Mouse (Mus musculus) midbrain, embryonic 15.5 days (tissue): ENCODE results near the gene Gm8369. TPM values are rescaled to one million over a fixed set of nuclear protein-coding genes. Genes with fewer than 3 reads are reported as not detected.
"Not testable (repeated sequence)": the region's sequence is repeated elsewhere in the genome, so short reads cannot be mapped to it uniquely, and the experiment has no call there.

ENCODE experiments used
- ATAC-seq: fragments of 200-750 bp; cut with Nextera tagmentation; replicated peaks from 2 replicates; pipeline ENCODE4 v1.8.0; 2017; ENCODE audit warnings: moderate TSS enrichment
- H3K27ac ChIP-seq: fragments of 300-500 bp; sonication (generic); 2 replicates; pipeline ENCODE4 v1.5.1; 2015; ENCODE audit warnings: mild to moderate bottlenecking, inconsistent platforms
- H3K27me3 ChIP-seq: fragments of 300-500 bp; sonication (generic); replicated peaks from 2 replicates; pipeline ENCODE4 v1.6.1; 2015; ENCODE audit warnings: inconsistent platforms
- H3K36me3 ChIP-seq: fragments of 300-500 bp; sonication (generic); replicated peaks from 2 replicates; pipeline ENCODE4 v1.6.1; 2015; ENCODE audit warnings: inconsistent platforms
- H3K4me1 ChIP-seq: fragments of 300-500 bp; sonication (generic); 2 replicates; pipeline ENCODE4 v1.6.1; 2015; ENCODE audit warnings: inconsistent platforms
- H3K4me2 ChIP-seq: fragments of 300-500 bp; sonication (generic); 2 replicates; pipeline ENCODE4 v1.6.1; 2015; ENCODE audit warnings: inconsistent platforms, mild to moderate bottlenecking, moderate library complexity
- H3K4me3 ChIP-seq: fragments of 300-500 bp; sonication (generic); 2 replicates; pipeline ENCODE4 v1.5.1; 2015; ENCODE audit warnings: mild to moderate bottlenecking, inconsistent platforms
- H3K9ac ChIP-seq: fragments of 300-500 bp; sonication (generic); 2 replicates; pipeline ENCODE4 v1.6.1; 2015; ENCODE audit warnings: mild to moderate bottlenecking, inconsistent platforms
- H3K9me3 ChIP-seq: fragments of 300-500 bp; sonication (generic); 2 replicates; pipeline ENCODE4 v1.6.1; 2016; ENCODE audit warnings: inconsistent platforms
- WGBS: fragments of 180-500 bp; shearing (Covaris S2); methylation state at CpG from one replicate; pipeline ENCODE4 v1.1.7; 2015; ENCODE audit warnings: mixed read lengths; 5-methylcytosine and 5-hydroxymethylcytosine counted together
- polyA plus RNA-seq: library from polyadenylated mRNA; unstranded; fragments of >200 nt; fragmentation: Nextera tagmentation; extraction: Ambion mirVana; gene quantifications from 2 replicates; pipeline ENCODE4 v1.2.1, GENCODE M21; 2015

The Gm8369 gene
- polyA plus RNA-seq, 1 experiment from 2014 or later: not detected

DNA sequence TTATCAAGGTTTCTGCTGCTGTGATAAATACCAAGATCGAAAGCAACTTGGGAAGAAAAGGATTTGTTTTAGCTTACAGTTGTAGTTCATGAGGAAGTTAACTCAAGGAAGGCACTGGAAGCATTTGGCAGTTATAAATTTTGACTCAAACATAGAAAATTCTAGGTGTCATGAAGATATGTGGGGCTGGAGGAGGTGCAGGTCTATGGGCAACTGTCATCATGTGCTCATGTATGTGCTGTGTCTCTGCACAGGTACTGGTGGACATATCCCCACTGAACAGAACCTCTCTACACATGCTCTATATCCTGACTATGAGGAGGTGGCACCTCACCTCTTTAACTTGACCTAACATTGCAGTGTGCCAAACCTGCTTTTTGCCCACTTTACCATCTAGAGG, 861 bp downstream of the Gm8369 start:
- Histone ChIP-seq H3K4me1 (no peaks in the 10 kb centered on the region), H3K4me2 (no peak overlapping the region), H3K36me3 (no peaks in the 10 kb centered on the region), H3K9ac (no peak overlapping the region), H3K27ac (no peak overlapping the region), H3K27me3 (no peaks in the 10 kb centered on the region), H3K4me3 (no peak overlapping the region), H3K9me3 (no peaks in the 10 kb centered on the region)
- no peak for ATAC-seq
- 83% methylated on average over 1 of the region's 1 CpGs for WGBS

DNA sequence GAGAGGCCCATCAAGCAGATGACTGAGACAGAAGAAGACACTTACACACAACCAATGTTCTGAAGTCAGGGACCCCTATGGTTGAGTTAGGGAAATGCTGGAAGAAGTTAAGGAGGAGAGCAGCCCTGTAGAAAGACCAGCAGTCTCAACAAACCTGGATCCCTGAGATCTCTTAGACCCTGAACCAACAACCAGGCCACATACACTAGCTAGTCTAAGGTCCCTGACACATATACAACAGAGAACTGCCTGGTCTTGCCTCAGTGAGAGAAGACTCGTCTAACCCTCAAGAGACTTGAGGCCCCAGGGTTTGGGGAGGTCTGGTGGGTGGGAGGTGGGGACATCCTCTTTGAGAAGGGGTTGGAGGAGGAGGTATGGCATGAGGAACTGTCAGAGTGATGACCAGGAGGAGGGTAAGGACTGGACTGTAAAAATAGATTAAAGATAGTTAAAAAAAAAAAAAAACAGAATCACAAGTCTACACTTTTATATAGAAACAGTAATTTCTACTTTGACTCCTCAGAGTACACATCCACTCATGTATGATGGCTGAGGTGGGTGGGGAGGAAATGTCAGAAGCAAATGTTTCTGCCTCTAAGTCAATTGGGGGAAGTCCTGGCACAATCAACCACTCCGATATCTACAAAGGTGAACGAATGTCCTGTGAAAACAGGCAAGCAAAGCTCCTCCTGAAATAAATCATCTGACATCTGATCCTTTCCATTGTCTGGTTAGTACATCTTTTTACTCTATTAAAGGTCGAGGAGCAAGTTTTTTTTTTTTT, 5.9 kb downstream of the Gm8369 start:
- H3K4me3 ChIP-seq: no peak overlapping the region
- H3K4me2 ChIP-seq: no peak overlapping the region
- H3K27me3 ChIP-seq: no peaks in the 10 kb centered on the region
- no peaks in the 10 kb centered on the region for H3K36me3 ChIP-seq
- ATAC-seq: no peak
- no peak overlapping the region for H3K27ac ChIP-seq
- H3K4me1 ChIP-seq: no peaks in the 10 kb centered on the region
- no peak overlapping the region for H3K9ac ChIP-seq
- 74% methylated on average over 4 of the region's 4 CpGs for WGBS
- H3K9me3 ChIP-seq: no peaks in the 10 kb centered on the region

GRCm38 (mm10) chr19:11492671-11493070, 6.9 kb downstream of the Gm8369 start:
- ATAC-seq: no peak
- H3K27me3 ChIP-seq: no peaks in the 10 kb centered on the region
- H3K4me2 ChIP-seq: no peak overlapping the region
- no peak overlapping the region for H3K27ac ChIP-seq
- H3K9me3 ChIP-seq: no peaks in the 10 kb centered on the region
- no peak overlapping the region for H3K9ac ChIP-seq
- 84% methylated on average over 1 of the region's 1 CpGs for WGBS
- H3K4me3 ChIP-seq: no peak overlapping the region
- H3K36me3 ChIP-seq: no peaks in the 10 kb centered on the region
- H3K4me1 ChIP-seq: no peaks in the 10 kb centered on the region

DNA sequence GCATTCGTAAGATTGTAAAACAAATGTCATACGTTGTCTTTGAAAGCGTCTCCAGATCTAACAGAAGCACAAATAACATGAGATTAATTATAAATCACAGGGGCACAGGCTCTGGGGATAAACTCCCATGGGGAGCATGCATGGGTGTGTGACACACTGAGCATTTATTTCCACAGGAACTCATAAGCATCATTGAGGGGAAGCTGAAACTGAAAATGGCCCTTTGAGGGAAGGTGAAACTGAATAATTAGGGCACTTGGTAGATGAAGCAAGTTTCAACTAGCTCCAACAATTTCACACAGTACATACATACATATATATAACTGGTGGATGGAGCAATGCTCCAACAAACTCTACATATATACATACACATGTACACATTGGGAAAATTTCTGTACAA, 8.8 kb downstream of the Gm8369 start:
- H3K9ac ChIP-seq: no peak overlapping the region
- H3K27me3 ChIP-seq: no peaks in the 10 kb centered on the region
- no peak overlapping the region for H3K4me2 ChIP-seq
- 81% methylated on average over 3 of the region's 3 CpGs for WGBS
- H3K4me1 ChIP-seq: no peaks in the 10 kb centered on the region
- H3K9me3 ChIP-seq: no peaks in the 10 kb centered on the region
- H3K4me3 ChIP-seq: no peak overlapping the region
- no peaks in the 10 kb centered on the region for H3K36me3 ChIP-seq
- ATAC-seq: no peak
- no peak overlapping the region for H3K27ac ChIP-seq

GRCm38 (mm10) chr19:11496361-11496760, 10.6 kb downstream of the Gm8369 start:
- 86% methylated on average over 6 of the region's 6 CpGs for WGBS
- no peak overlapping the region for H3K4me3 ChIP-seq
- no peaks in the 10 kb centered on the region for H3K27me3 ChIP-seq
- no peak overlapping the region for H3K4me2 ChIP-seq
- H3K4me1 ChIP-seq: no peaks in the 10 kb centered on the region
- H3K27ac ChIP-seq: no peak overlapping the region
- no peak for ATAC-seq
- H3K9ac ChIP-seq: no peak overlapping the region
- no peaks in the 10 kb centered on the region for H3K9me3 ChIP-seq
- H3K36me3 ChIP-seq: no peaks in the 10 kb centered on the region

DNA sequence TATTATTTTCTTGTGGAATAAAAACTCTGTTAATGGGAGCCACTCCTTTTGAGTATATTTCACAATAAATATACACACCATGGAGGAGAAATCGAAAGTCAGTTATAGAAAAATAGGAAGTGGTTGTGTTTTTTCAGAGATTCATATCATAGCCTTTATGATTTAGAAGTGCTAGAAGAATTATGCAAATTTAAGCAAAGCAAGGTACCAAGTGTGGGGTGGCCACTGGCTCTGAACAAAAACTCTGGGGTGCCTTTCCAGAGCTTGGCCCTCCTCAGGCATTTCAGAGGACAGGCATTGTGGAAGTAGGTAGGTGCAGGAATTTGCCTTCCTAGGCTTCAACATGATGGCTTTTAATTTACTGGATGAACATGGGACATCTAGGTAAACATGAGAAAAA, 11.6 kb downstream of the Gm8369 start:
- not testable (repeated sequence) for ATAC-seq, H3K4me2 ChIP-seq, H3K9ac ChIP-seq, H3K4me1 ChIP-seq, H3K9me3 ChIP-seq, H3K27ac ChIP-seq, H3K27me3 ChIP-seq, H3K36me3 ChIP-seq, H3K4me3 ChIP-seq
- WGBS: 83% methylated on average over 1 of the region's 1 CpGs

GRCm38 (mm10) chr19:11500796-11501195, 15.1 kb downstream of the Gm8369 start:
- WGBS: 94% methylated on average over 1 of the region's 1 CpGs
- no peak overlapping the region for H3K9ac ChIP-seq
- H3K36me3 ChIP-seq: no peaks in the 10 kb centered on the region
- no peak overlapping the region for H3K4me2 ChIP-seq
- no peaks in the 10 kb centered on the region for H3K27me3 ChIP-seq
- no peaks in the 10 kb centered on the region for H3K9me3 ChIP-seq
- no peak overlapping the region for H3K4me3 ChIP-seq
- ATAC-seq: no peak
- H3K27ac ChIP-seq: no peak overlapping the region
- H3K4me1 ChIP-seq: no peaks in the 10 kb centered on the region

DNA sequence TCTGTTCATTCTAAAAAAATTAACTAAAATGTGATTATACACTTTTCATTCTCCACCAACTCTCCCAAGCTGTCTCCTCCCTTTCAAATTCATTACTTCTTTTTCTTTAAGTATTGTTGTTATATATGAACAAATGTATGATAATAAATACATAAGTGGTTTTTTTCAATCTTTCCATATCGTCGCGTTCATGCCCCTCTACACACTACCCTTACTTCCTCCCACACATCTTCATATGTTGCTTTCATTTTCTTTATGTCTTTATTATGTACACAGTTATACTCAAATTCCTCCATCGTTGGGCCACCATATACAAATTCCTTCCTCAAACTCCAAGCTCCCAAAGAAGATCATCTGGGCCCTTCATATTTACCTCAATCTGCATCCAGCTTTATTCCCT, 15.6 kb downstream of the Gm8369 start:
- Histone ChIP-seq H3K9ac (no peak overlapping the region), H3K36me3 (no peaks in the 10 kb centered on the region), H3K27ac (no peak overlapping the region), H3K4me2 (no peak overlapping the region), H3K4me1 (no peaks in the 10 kb centered on the region), H3K27me3 (no peaks in the 10 kb centered on the region), H3K4me3 (no peak overlapping the region), H3K9me3 (no peaks in the 10 kb centered on the region)
- ATAC-seq: no peak
- 92% methylated on average over 4 of the region's 4 CpGs for WGBS

DNA sequence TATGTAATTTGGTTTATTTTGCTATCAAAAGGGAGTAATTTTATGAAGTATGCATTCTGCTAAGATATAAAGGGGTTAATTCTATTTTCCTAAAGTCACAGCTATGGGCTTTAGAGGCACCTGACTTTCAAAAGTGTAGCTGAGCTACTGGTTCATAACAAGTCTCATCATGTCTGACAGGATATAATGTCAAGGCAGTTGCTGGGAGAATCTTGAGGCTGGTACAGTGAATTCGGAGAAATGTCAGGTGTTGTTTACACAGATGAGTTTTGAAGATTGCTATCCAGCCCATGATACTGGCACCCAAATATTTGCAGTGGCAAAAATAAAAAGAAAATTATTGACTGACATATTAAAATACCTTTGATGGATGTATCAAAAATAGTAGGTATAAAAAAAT, 19.1 kb downstream of the Gm8369 start:
- no peak overlapping the region for H3K27ac ChIP-seq
- H3K9ac ChIP-seq: no peak overlapping the region
- H3K4me2 ChIP-seq: no peak overlapping the region
- no peaks in the 10 kb centered on the region for H3K27me3 ChIP-seq
- H3K4me3 ChIP-seq: no peak overlapping the region
- no peak for ATAC-seq
- H3K9me3 ChIP-seq: no peaks in the 10 kb centered on the region
- no peaks in the 10 kb centered on the region for H3K36me3 ChIP-seq
- WGBS: 82% methylated on average over 1 of the region's 1 CpGs
- no peaks in the 10 kb centered on the region for H3K4me1 ChIP-seq

- WGBS: 68% methylated on average over 1 of the region's 1 CpGs
- no peaks in the 10 kb centered on the region for H3K9me3 ChIP-seq
- H3K27me3 ChIP-seq: no peaks in the 10 kb centered on the region
- H3K4me3 ChIP-seq: no peak overlapping the region
- H3K27ac ChIP-seq: no peak overlapping the region
- no peaks in the 10 kb centered on the region for H3K36me3 ChIP-seq
- H3K9ac ChIP-seq: no peak overlapping the region
- no peak overlapping the region for H3K4me2 ChIP-seq
- H3K4me1 ChIP-seq: no peaks in the 10 kb centered on the region
- ATAC-seq: no peak
Measured at GRCm38 (mm10) chr19:11513458-11513857, 27.7 kb downstream of the Gm8369 start.

GRCm38 (mm10) chr19:11516246-11516645, 30.5 kb downstream of the Gm8369 start, which contains the start of gene Ms4a6b:
Gene Ms4a6b, plus strand, starts transcription at chr19:11516512.
- no peak within 1 kb of the TSS for H3K4me2 ChIP-seq
- no peaks in the 10 kb centered on the region for H3K36me3 ChIP-seq
- H3K9ac ChIP-seq: no peak within 1 kb of the TSS
- no peaks in the 10 kb centered on the region for H3K27me3 ChIP-seq
- H3K4me1 ChIP-seq: no peaks in the 10 kb centered on the region
- ATAC-seq: no peak
- H3K9me3 ChIP-seq: no peaks in the 10 kb centered on the region
- no peak within 1 kb of the TSS for H3K27ac ChIP-seq
- H3K4me3 ChIP-seq: no peak within 1 kb of the TSS

GRCm38 (mm10) chr19:11516845-11517244, 31.1 kb downstream of the Gm8369 start:
- ATAC-seq: no peak

GRCm38 (mm10) chr19:11517373-11517772, 31.6 kb downstream of the Gm8369 start:
- not testable (repeated sequence) for H3K4me3 ChIP-seq, H3K4me2 ChIP-seq, H3K9ac ChIP-seq, H3K4me1 ChIP-seq, H3K36me3 ChIP-seq, H3K9me3 ChIP-seq, H3K27me3 ChIP-seq, H3K27ac ChIP-seq, ATAC-seq
- WGBS: 78% methylated on average over 1 of the region's 1 CpGs

More at GRCm38 (mm10) chr19:11516845-11517244, 31.1 kb downstream of the Gm8369 start:
- Histone ChIP-seq H3K36me3 (no peaks in the 10 kb centered on the region), H3K27me3 (no peaks in the 10 kb centered on the region), H3K4me1 (no peaks in the 10 kb centered on the region), H3K9me3 (no peaks in the 10 kb centered on the region), H3K9ac (no peak overlapping the region), H3K4me2 (no peak overlapping the region), H3K4me3 (no peak overlapping the region), H3K27ac (no peak overlapping the region)
- 79% methylated on average over 4 of the region's 4 CpGs for WGBS
